In the genomic region with DNA sequence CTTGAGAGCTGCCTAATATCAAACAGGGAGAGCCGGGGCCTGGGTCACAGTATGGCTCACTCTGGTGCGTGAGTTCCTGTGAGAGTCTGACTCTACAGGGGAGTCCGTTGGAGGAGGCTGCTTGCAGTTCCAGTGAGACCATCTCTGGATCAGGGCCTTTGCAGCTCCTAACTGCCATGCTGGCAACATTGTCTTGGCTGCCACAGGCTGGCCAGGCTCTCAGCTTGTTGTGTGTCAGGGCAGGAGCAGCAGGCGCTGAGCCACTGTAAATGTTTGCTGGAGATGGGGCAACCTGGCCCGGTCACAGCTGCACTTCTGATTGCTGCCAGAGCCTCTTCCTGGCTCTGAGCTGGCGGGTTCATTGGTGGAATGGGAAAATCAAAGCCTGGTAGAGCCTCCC, we compare ENCODE assay signal across 10 mouse cellular contexts.
A peak's percentile ranks its signal among the peaks of the same experiment; 100 is the strongest.
DNase-seq lines count a peak whose midpoint lies in the region; ATAC-seq and TF ChIP-seq lines count a peak whose summit lies in the region.
"Had no signal": no experiment of that assay in that cellular context is flagged by ENCODE, and none has a peak within 500 bp of the region (broad histone marks: within the 10 kb centered on the region; RNA-seq: fewer than 3 reads in every experiment).

No protein-coding gene starts in this region.

- no peak for DNase-seq in hindbrain, embryonic 10.5 days (ENCODE audit: low spot score)
- peak; percentile 24 for DNase-seq in brain, adult 2 months (ENCODE audit: low read depth, low spot score)
- peak; percentile 76 to 86 for DNase-seq in cerebellum, postnatal 10 days
- peak; percentile 62 for DNase-seq in hindbrain, postnatal 0 days (ENCODE audit: low spot score)
- DNase-seq in thymus, postnatal 10 days (ENCODE audit: low spot score in 2 of 2), result no peak
- no peak for DNase-seq in kidney, postnatal 36 days
- DNase-seq in urinary bladder, postnatal 4 days (ENCODE audit: low spot score in 2 of 2), result no peak

- no peak overlapping the region for H3K4me3 ChIP-seq in hindbrain, embryonic 10.5 days
- no peak overlapping the region for H3K4me3 ChIP-seq in hindbrain, embryonic 13.5 days
- no peak overlapping the region for H3K4me3 ChIP-seq in hindbrain, postnatal 0 days (ENCODE audit: low read length)
- H3K4me3 ChIP-seq: intestine, embryonic 15.5 days had no signal

- no peak overlapping the region for H3K4me2 ChIP-seq in hindbrain, embryonic 13.5 days
- H3K4me2 ChIP-seq in hindbrain, postnatal 0 days (ENCODE audit: low read depth, low read length), result no peak overlapping the region
- H3K4me2 ChIP-seq: intestine, embryonic 15.5 days had no signal

- H3K4me1 ChIP-seq in hindbrain, embryonic 10.5 days (replicated peaks), result 0 out of 2 replicates have a peak, but pooled peaks cover 4% of the 10 kb centered on the region
- H3K4me1 ChIP-seq in hindbrain, embryonic 13.5 days (replicated peaks), result no peaks in the 10 kb centered on the region
- H3K4me1 ChIP-seq in hindbrain, postnatal 0 days (ENCODE audit: insufficient read depth, low read length), result no peaks in the 10 kb centered on the region
- H3K4me1 ChIP-seq: intestine, embryonic 15.5 days had no signal

- H3K36me3 ChIP-seq in hindbrain, embryonic 10.5 days, result no peaks in the 10 kb centered on the region
- H3K36me3 ChIP-seq in hindbrain, embryonic 13.5 days, result no peaks in the 10 kb centered on the region
- no peaks in the 10 kb centered on the region for H3K36me3 ChIP-seq in hindbrain, postnatal 0 days (ENCODE audit: insufficient read depth, low read length)
- H3K36me3 ChIP-seq: intestine, embryonic 15.5 days had no signal

- H3K27me3 ChIP-seq in hindbrain, embryonic 10.5 days (ENCODE audit: insufficient read depth, poor library complexity, severe bottlenecking), result no peaks in the 10 kb centered on the region
- no peaks in the 10 kb centered on the region for H3K27me3 ChIP-seq in hindbrain, embryonic 13.5 days
- H3K27me3 ChIP-seq in hindbrain, postnatal 0 days (ENCODE audit: insufficient read depth, low read length), result no peaks in the 10 kb centered on the region
- H3K27me3 ChIP-seq: intestine, embryonic 15.5 days had no signal

- WGBS in hindbrain, embryonic 10.5 days, result 78% methylated on average over 6 of the region's 6 CpGs
- 74% methylated on average over 6 of the region's 6 CpGs for WGBS in hindbrain, embryonic 13.5 days
- WGBS in hindbrain, postnatal 0 days, result 54% methylated on average over 6 of the region's 6 CpGs

- ATAC-seq in hindbrain, embryonic 13.5 days (ENCODE audit: low FRiP score), result no peak
- ATAC-seq in hindbrain, postnatal 0 days, result peak; percentile 83
- ATAC-seq: intestine, embryonic 15.5 days had no signal

- H3K9me3 ChIP-seq in hindbrain, embryonic 10.5 days, result no peaks in the 10 kb centered on the region
- no peaks in the 10 kb centered on the region for H3K9me3 ChIP-seq in hindbrain, embryonic 13.5 days
- no peaks in the 10 kb centered on the region for H3K9me3 ChIP-seq in hindbrain, postnatal 0 days (ENCODE audit: low read length)
- H3K9me3 ChIP-seq: intestine, embryonic 15.5 days had no signal

- H3K9ac ChIP-seq in hindbrain, embryonic 13.5 days, result no peak overlapping the region
- H3K9ac ChIP-seq in hindbrain, postnatal 0 days (replicated peaks; ENCODE audit: low read length), result no peak overlapping the region
- H3K9ac ChIP-seq: intestine, embryonic 15.5 days had no signal

- 0 out of 2 replicates have a peak overlapping the region, but pooled peaks have one; percentile 53 for H3K27ac ChIP-seq in hindbrain, embryonic 10.5 days
- H3K27ac ChIP-seq in hindbrain, embryonic 13.5 days, result no peak overlapping the region
- H3K27ac ChIP-seq in hindbrain, postnatal 0 days, result no peak overlapping the region
- H3K27ac ChIP-seq: intestine, embryonic 15.5 days; macrophage had no signal

- no peak; the same call in 1 of the 2 replicates for TF ChIP-seq CTCF in hindbrain, postnatal 0 days (IDR thresholded peaks at IDR 0.05; ENCODE audit: low read depth)

Comparison
In these comparisons a context has a peak if more than half of its experiments do, and no peak if none do; other contexts are left out.
1. DNase-seq: peak in brain, adult 2 months (single experiment), cerebellum, postnatal 10 days (2 of 2) and hindbrain, postnatal 0 days (single experiment); none in hindbrain, embryonic 10.5 days (single experiment), thymus, postnatal 10 days (0 of 2), kidney, postnatal 36 days (0 of 2) and urinary bladder, postnatal 4 days (0 of 2).